Mouse (Mus musculus): ENCODE measurements at regions not wholly inside any gene's neighbourhood (a gene's known extent, or its start where the extent isn't known, plus 50 kb on each side); places are given as distances from the start of the nearest gene placed in this dataset.

DNA sequence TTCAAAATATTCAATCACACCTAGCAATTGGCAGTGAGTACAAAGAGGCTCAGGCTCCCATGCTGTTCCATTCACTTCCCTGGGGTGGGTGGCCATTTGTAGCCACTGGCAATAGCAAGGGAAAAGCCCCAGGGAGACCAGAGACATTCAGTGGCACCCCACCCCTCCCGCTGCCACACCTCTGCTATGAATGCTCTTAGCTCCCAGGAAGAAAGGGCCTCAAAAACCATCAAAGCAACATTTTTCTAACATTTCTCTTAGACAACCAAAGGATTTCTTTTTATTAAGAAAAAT lies 152.2 kb downstream of the Gm11361 start:
- TF ChIP-seq CTCF (IDR thresholded peaks at IDR 0.05; ENCODE audit: low read depth) (no peak), EP300 (IDR thresholded peaks at IDR 0.05; ENCODE audit: low read depth) (no peak)
